Mouse (Mus musculus): ENCODE results near the gene Hoxa10.

- TF ChIP-seq CTCF (IDR thresholded peaks at IDR 0.05 in 2 of 3, conservative IDR thresholded peaks at IDR 0.05 in 1 of 3; ENCODE audit: control insufficient read depth in 1 of 3, insufficient read depth in 1 of 3, low read depth in 2 of 3, low read length in 3 of 3, poor library complexity in 1 of 3, severe bottlenecking in 1 of 3) (no peak), BHLHE40 (IDR thresholded peaks at IDR 0.05; ENCODE audit: borderline replicate concordance, low read depth, low read length) (no peak), MYC (IDR thresholded peaks at IDR 0.05; ENCODE audit: low read depth, low read length) (no peak), E2F4 (IDR thresholded peaks at IDR 0.05; ENCODE audit: borderline replicate concordance, low read depth, low read length) (no peak)
Measured at GRCm38 (mm10) chr6:52219234-52219942, 21.3 kb downstream of the Hoxa10 start.

Measured in MEL (cell line).